Mouse (Mus musculus) liver, adult (tissue): ENCODE results near the gene Hbq1a.
"Not testable (repeated sequence)": the region's sequence is repeated elsewhere in the genome, so short reads cannot be mapped to it uniquely, and the experiment has no call there.

Experiments
- GATA4 ChIP-seq: IDR thresholded peaks from 2 replicates; pipeline ENCODE4 v1.6.1; 2014; ENCODE audit warnings: mild to moderate bottlenecking, low read length; ENCODE audit not compliant: insufficient replicate concordance

Hbq1a gene

GRCm38 (mm10) chr11:32299865-32300264 is at the start of gene Hbq1a:
Gene Hbq1a, plus strand, starts transcription at chr11:32300069.
- not testable (repeated sequence) for TF ChIP-seq GATA4

- no peak for TF ChIP-seq GATA4
These were observed 48.7 kb upstream of the Hbq1a start for GRCm38 (mm10) chr11:32250880-32251763.

GRCm38 (mm10) chr11:32253121-32253520 is 46.7 kb upstream of the Hbq1a start:
- TF ChIP-seq GATA4: no peak

GRCm38 (mm10) chr11:32256146-32256545 is 43.7 kb upstream of the Hbq1a start:
- no peak for TF ChIP-seq GATA4

GRCm38 (mm10) chr11:32256566-32256965 is 43.3 kb upstream of the Hbq1a start:
- TF ChIP-seq GATA4: no peak

- no peak for TF ChIP-seq GATA4
These were observed 37.0 kb upstream of the Hbq1a start for GRCm38 (mm10) chr11:32262674-32263415.

- no peak for TF ChIP-seq GATA4
These were observed 34.6 kb upstream of the Hbq1a start for GRCm38 (mm10) chr11:32265117-32265738.

GRCm38 (mm10) chr11:32266194-32266593 is 33.7 kb upstream of the Hbq1a start:
- TF ChIP-seq GATA4: no peak

- no peak for TF ChIP-seq GATA4
These were observed 33.1 kb upstream of the Hbq1a start for GRCm38 (mm10) chr11:32266776-32267175.

GRCm38 (mm10) chr11:32267188-32267884 is 32.5 kb upstream of the Hbq1a start, which contains the start of gene Nprl3:
Gene Nprl3, minus strand, starts transcription at chr11:32267707.
- no peak for TF ChIP-seq GATA4

- no peak for TF ChIP-seq GATA4
These were observed 31.9 kb upstream of the Hbq1a start for GRCm38 (mm10) chr11:32267964-32268363.

- TF ChIP-seq GATA4: no peak
These were observed 30.9 kb upstream of the Hbq1a start for GRCm38 (mm10) chr11:32268952-32269351.

GRCm38 (mm10) chr11:32271178-32271577 is 28.7 kb upstream of the Hbq1a start:
- no peak for TF ChIP-seq GATA4

GRCm38 (mm10) chr11:32276347-32276746 is 23.5 kb upstream of the Hbq1a start, which contains the start of gene Hba-x:
Gene Hba-x, plus strand, starts transcription at chr11:32276400.
- TF ChIP-seq GATA4: no peak
